20 mouse cellular contexts compared by ENCODE assay signal in genomic region chr9:71542292-71542691, GRCm38 (mm10). TPM values are rescaled to one million over a fixed set of nuclear protein-coding genes. Genes with fewer than 3 reads are reported as not detected.
DNase-seq lines count a peak whose midpoint lies in the region; ATAC-seq and TF ChIP-seq lines count a peak whose summit lies in the region.
"Had no signal": no experiment of that assay in that cellular context is flagged by ENCODE, and none has a peak within 500 bp of the region (broad histone marks: within the 10 kb centered on the region; RNA-seq: fewer than 3 reads in every experiment).

No protein-coding gene starts in this region.

- ATAC-seq in lung, embryonic 14.5 days (ENCODE audit: insufficient read depth): peak; percentile 62; the same call in 1 of the 2 replicates
- peak; percentile 71; the same call in 1 of the 2 replicates for ATAC-seq in stomach, embryonic 16.5 days (ENCODE audit: insufficient read depth, low FRiP score)
- ATAC-seq: CD4-positive, CD25-positive, alpha-beta regulatory T cell, adult 4 months; forebrain, embryonic 15.5 days had no signal

- TF ChIP-seq POLR2A in lung, adult 2 months (IDR thresholded peaks at IDR 0.05; ENCODE audit: borderline replicate concordance, extremely low read depth, low read depth, low read length): no peak
- TF ChIP-seq POLR2A in thymus, adult 2 months (IDR thresholded peaks at IDR 0.05; ENCODE audit: control insufficient read depth, extremely low read depth, insufficient read depth, low read length, poor library complexity): no peak

- no peaks in the 10 kb centered on the region for H3K27me3 ChIP-seq in lung, embryonic 14.5 days (ENCODE audit: insufficient read depth, low read length)
- no peaks in the 10 kb centered on the region for H3K27me3 ChIP-seq in stomach, embryonic 16.5 days (ENCODE audit: control insufficient read depth, insufficient read depth, low read length)
- H3K27me3 ChIP-seq in thymus, adult 2 months (ENCODE audit: control insufficient read depth, insufficient read depth, low read length): no peaks in the 10 kb centered on the region
- H3K27me3 ChIP-seq: embryonic facial prominence, embryonic 12.5 days; forebrain, embryonic 15.5 days had no signal

- H3K9ac ChIP-seq in lung, embryonic 14.5 days: no peak overlapping the region
- no peak overlapping the region for H3K9ac ChIP-seq in stomach, embryonic 16.5 days (ENCODE audit: low read length)
- H3K9ac ChIP-seq: embryonic facial prominence, embryonic 12.5 days; forebrain, embryonic 15.5 days; hindbrain, embryonic 14.5 days had no signal

- no peaks in the 10 kb centered on the region; the same call in none of the 2 replicates for H3K4me1 ChIP-seq in lung, adult 2 months (ENCODE audit: control insufficient read depth, insufficient read depth, low read length)
- H3K4me1 ChIP-seq in lung, embryonic 14.5 days (ENCODE audit: insufficient read depth): no peaks in the 10 kb centered on the region; the same call in 1 of the 2 replicates
- no peaks in the 10 kb centered on the region for H3K4me1 ChIP-seq in stomach, embryonic 16.5 days (ENCODE audit: control insufficient read depth, insufficient read depth, low read length)
- no peaks in the 10 kb centered on the region for H3K4me1 ChIP-seq in thymus, adult 2 months (replicated peaks; ENCODE audit: control insufficient read depth, insufficient read depth, low read length)
- H3K4me1 ChIP-seq: embryonic facial prominence, embryonic 12.5 days had no signal

- H3K9me3 ChIP-seq in lung, embryonic 14.5 days (ENCODE audit: low read depth, low read length): no peaks in the 10 kb centered on the region
- no peaks in the 10 kb centered on the region for H3K9me3 ChIP-seq in stomach, embryonic 16.5 days (replicated peaks; ENCODE audit: control insufficient read depth, low read length)
- H3K9me3 ChIP-seq: embryonic facial prominence, embryonic 12.5 days; forebrain, embryonic 15.5 days; G1E; heart, embryonic 10.5 days; hindbrain, embryonic 10.5 days had no signal

- no peak for TF ChIP-seq CTCF in lung, adult 2 months (IDR thresholded peaks at IDR 0.05; ENCODE audit: insufficient read depth, low read length)
- TF ChIP-seq CTCF in lung, embryonic 14.5 days (IDR thresholded peaks at IDR 0.05; ENCODE audit: low read depth): no peak
- no peak for TF ChIP-seq CTCF in thymus, adult 2 months (IDR thresholded peaks at IDR 0.05; ENCODE audit: borderline replicate concordance, control insufficient read depth, extremely low read depth, insufficient read depth, low read length, poor library complexity)

- H3K27ac ChIP-seq in lung, embryonic 14.5 days (ENCODE audit: low read depth): peak overlapping the region; percentile 48; the same call in 1 of the 2 replicates
- peak overlapping the region; percentile 7 for H3K27ac ChIP-seq in stomach, embryonic 16.5 days (ENCODE audit: low read length)
- no peak overlapping the region for H3K27ac ChIP-seq in thymus, adult 2 months (ENCODE audit: control insufficient read depth, insufficient read depth, low read length)
- H3K27ac ChIP-seq: embryonic facial prominence, embryonic 12.5 days; forebrain, embryonic 15.5 days; heart, embryonic 10.5 days; hindbrain, embryonic 10.5 days; hindbrain, embryonic 14.5 days had no signal

- no peak overlapping the region for H3K4me3 ChIP-seq in lung, adult 2 months (replicated peaks; ENCODE audit: extremely low read depth, low read depth, low read length)
- no peak overlapping the region for H3K4me3 ChIP-seq in lung, embryonic 14.5 days (ENCODE audit: low read depth, low read length)
- no peak overlapping the region for H3K4me3 ChIP-seq in stomach, embryonic 16.5 days (replicated peaks; ENCODE audit: low read length)
- H3K4me3 ChIP-seq in thymus, adult 2 months (ENCODE audit: control insufficient read depth, insufficient read depth, low read length): no peak overlapping the region
- H3K4me3 ChIP-seq: embryonic facial prominence, embryonic 12.5 days; forebrain, embryonic 15.5 days; heart, embryonic 10.5 days; hindbrain, embryonic 10.5 days had no signal

- WGBS in lung, adult 2 months: 39% methylated on average over 5 of the region's 5 CpGs
- WGBS in lung, embryonic 14.5 days: 45% methylated on average over 5 of the region's 5 CpGs
- WGBS in stomach, embryonic 16.5 days: 45% methylated on average over 5 of the region's 5 CpGs
- 89% methylated on average over 5 of the region's 5 CpGs for WGBS in thymus, adult 2 months

- no peaks in the 10 kb centered on the region for H3K36me3 ChIP-seq in lung, embryonic 14.5 days (ENCODE audit: insufficient read depth)
- no peaks in the 10 kb centered on the region for H3K36me3 ChIP-seq in stomach, embryonic 16.5 days (ENCODE audit: control insufficient read depth, insufficient read depth, low read length)
- H3K36me3 ChIP-seq in thymus, adult 2 months (ENCODE audit: control insufficient read depth, insufficient read depth, low read length): peaks cover 5% of the 10 kb centered on the region; the same call in 1 of the 2 replicates
- H3K36me3 ChIP-seq: embryonic facial prominence, embryonic 12.5 days; forebrain, embryonic 15.5 days; G1E; hindbrain, embryonic 10.5 days had no signal

- no peak overlapping the region for H3K4me2 ChIP-seq in lung, embryonic 14.5 days
- no peak overlapping the region for H3K4me2 ChIP-seq in stomach, embryonic 16.5 days (ENCODE audit: low read depth, low read length)
- H3K4me2 ChIP-seq: embryonic facial prominence, embryonic 12.5 days; forebrain, embryonic 15.5 days; hindbrain, embryonic 14.5 days had no signal

- peak; percentile 25 for DNase-seq in lung, adult 2 months
- DNase-seq in lung, embryonic 14.5 days: peak; percentile 73
- DNase-seq in lung, postnatal 10 days: peak; percentile 33
- DNase-seq in kidney, postnatal 14 days: no peak
- DNase-seq in thymus, adult 2 months: no peak
- DNase-seq in yolk sac, embryonic 10.5 days (ENCODE audit: low spot score): no peak
- DNase-seq: adrenal gland, adult 8-10 months; adrenal gland, postnatal 36 days; cerebellum, adult 2 months; cerebellum, postnatal 10 days; gastrocnemius, postnatal 10 days; heart, adult 18-20 months had no signal

RNA-seq across cellular contexts. Expression of gene Myzap, which starts 49.9 kb away (rescaled TPM):
- polyA plus RNA-seq in lung, adult 2 months (2012; rRNA removed): 67.7 and 79.6 TPM in 2 replicates
- 39.0 and 44.4 TPM in 2 replicates for polyA plus RNA-seq in lung, embryonic 14.5 days (2014; fragmentation: Nextera tagmentation; extraction: Ambion mirVana)
- polyA plus RNA-seq in stomach, embryonic 16.5 days (2015; fragmentation: Nextera tagmentation; extraction: Ambion mirVana): 16.4 and 19.6 TPM in 2 replicates
- 4.3 and 9.6 TPM in 2 replicates for polyA plus RNA-seq in thymus, adult 2 months (2012; rRNA removed)
- polyA plus RNA-seq: G1E had no signal

RNA-seq across cellular contexts. Expression of gene Polr2m, which starts 56.6 kb away (rescaled TPM):
- polyA plus RNA-seq in lung, adult 2 months (2012; rRNA removed): 403 and 957 TPM in 2 replicates
- polyA plus RNA-seq in lung, embryonic 14.5 days (2014; fragmentation: Nextera tagmentation; extraction: Ambion mirVana): 348 and 373 TPM in 2 replicates
- 292 and 315 TPM in 2 replicates for polyA plus RNA-seq in stomach, embryonic 16.5 days (2015; fragmentation: Nextera tagmentation; extraction: Ambion mirVana)
- 689 and 1,465 TPM in 2 replicates for polyA plus RNA-seq in thymus, adult 2 months (2012; rRNA removed)

Comparison
In these comparisons a context has a peak if more than half of its experiments do, and no peak if none do; other contexts are left out.
1. DNase-seq: peak in lung, adult 2 months (single experiment), lung, embryonic 14.5 days (single experiment) and lung, postnatal 10 days (single experiment); none in kidney, postnatal 14 days (single experiment), thymus, adult 2 months (single experiment) and yolk sac, embryonic 10.5 days (single experiment).